Mouse (Mus musculus): ENCODE measurements around the gene C5ar2. TPM values are rescaled to one million over a fixed set of nuclear protein-coding genes. Genes with fewer than 3 reads are reported as not detected.
"Not testable (repeated sequence)": the region's sequence is repeated elsewhere in the genome, so short reads cannot be mapped to it uniquely, and the experiment has no call there.

C5ar2 gene
- total RNA-seq (2022) = 1 to 10 TPM; 1.0 to 1.4 (median 1.2) TPM

- DNase-seq (ENCODE audit: low spot score) = no peak
Observed at GRCm38 (mm10) chr7:16244067-16244466, at the start of gene C5ar2. Gene C5ar2 (minus strand): TSS chr7:16244154.

GRCm38 (mm10) chr7:16287791-16288190 lies 43.8 kb upstream of the C5ar2 start:
- no peak for DNase-seq (ENCODE audit: low spot score)

- DNase-seq (ENCODE audit: low spot score) = no peak
Observed at GRCm38 (mm10) chr7:16287016-16287415, 43.1 kb upstream of the C5ar2 start.

GRCm38 (mm10) chr7:16286026-16286961 lies 42.3 kb upstream of the C5ar2 start, which contains the start of gene Ccdc9:
Gene Ccdc9 (minus strand): TSS chr7:16286795.
- peak; percentile 100 for DNase-seq (ENCODE audit: low spot score)

- DNase-seq (ENCODE audit: low spot score) = peak; percentile 79
Observed at GRCm38 (mm10) chr7:16285450-16286025, 41.6 kb upstream of the C5ar2 start.

GRCm38 (mm10) chr7:16284904-16285303 lies 41.0 kb upstream of the C5ar2 start:
- DNase-seq (ENCODE audit: low spot score) = no peak

- no peak for DNase-seq (ENCODE audit: low spot score)
Observed at GRCm38 (mm10) chr7:16284001-16284400, 40.0 kb upstream of the C5ar2 start.

- no peak for DNase-seq (ENCODE audit: low spot score)
Observed at GRCm38 (mm10) chr7:16282334-16282733, 38.4 kb upstream of the C5ar2 start.

GRCm38 (mm10) chr7:16280721-16281120 lies 36.8 kb upstream of the C5ar2 start:
- DNase-seq (ENCODE audit: low spot score) = no peak

GRCm38 (mm10) chr7:16274922-16275890 lies 31.3 kb upstream of the C5ar2 start:
- no peak for DNase-seq (ENCODE audit: low spot score)

- DNase-seq (ENCODE audit: low spot score) = no peak
Observed at GRCm38 (mm10) chr7:16273766-16274140, 29.8 kb upstream of the C5ar2 start.

GRCm38 (mm10) chr7:16273081-16273765 lies 29.3 kb upstream of the C5ar2 start, which contains the start of gene Inafm1:
Gene Inafm1 (minus strand): TSS chr7:16273617.
- DNase-seq (ENCODE audit: low spot score) = peak; percentile 84

- DNase-seq (ENCODE audit: low spot score) = no peak
Observed at GRCm38 (mm10) chr7:16272681-16273080, 28.7 kb upstream of the C5ar2 start.

GRCm38 (mm10) chr7:16271139-16271538 lies 27.2 kb upstream of the C5ar2 start:
- no peak for DNase-seq (ENCODE audit: low spot score)

- not testable (repeated sequence) for DNase-seq (ENCODE audit: low spot score)
Observed at GRCm38 (mm10) chr7:16266593-16266992, 22.6 kb upstream of the C5ar2 start.

- no peak for DNase-seq (ENCODE audit: low spot score)
Observed at GRCm38 (mm10) chr7:16265856-16266255, 21.9 kb upstream of the C5ar2 start.

GRCm38 (mm10) chr7:16263843-16264242 lies 19.9 kb upstream of the C5ar2 start:
- DNase-seq (ENCODE audit: low spot score) = no peak

- peak; percentile 68 for DNase-seq (ENCODE audit: low spot score)
Observed at GRCm38 (mm10) chr7:16263015-16263787, 19.2 kb upstream of the C5ar2 start.

- no peak for DNase-seq (ENCODE audit: low spot score)
Observed at GRCm38 (mm10) chr7:16261097-16261496, 17.1 kb upstream of the C5ar2 start.

- DNase-seq (ENCODE audit: low spot score) = no peak
Observed at GRCm38 (mm10) chr7:16259110-16259590, 15.2 kb upstream of the C5ar2 start, which contains the start of gene C5ar1. Gene C5ar1 (minus strand): TSS chr7:16259540.

Measured in heart, adult 8-10 months (tissue).